Mouse (Mus musculus) embryonic facial prominence, embryonic 15.5 days (tissue): ENCODE measurements around the gene Tas2r143. TPM values are rescaled to one million over a fixed set of nuclear protein-coding genes. Genes with fewer than 3 reads are reported as not detected.

Source experiments
- ATAC-seq: fragments of 200-750 bp; cut with Nextera tagmentation; 2 replicates; pipeline ENCODE4 v1.8.0; 2017; ENCODE audit warnings: low read depth, moderate TSS enrichment; ENCODE audit not compliant: insufficient number of reproducible peaks, low FRiP score, low TSS enrichment
- H3K27ac ChIP-seq: fragments of 300-500 bp; sonication (generic); replicated peaks from 2 replicates; pipeline ENCODE4 v1.5.1; 2015; ENCODE audit warnings: mild to moderate bottlenecking, inconsistent platforms
- H3K27me3 ChIP-seq: fragments of 300-500 bp; sonication (generic); 2 replicates; pipeline ENCODE4 v1.6.1; 2015; ENCODE audit warnings: inconsistent platforms
- H3K36me3 ChIP-seq: fragments of 300-500 bp; sonication (generic); 2 replicates; pipeline ENCODE4 v1.6.1; 2015; ENCODE audit warnings: mild to moderate bottlenecking, inconsistent platforms
- H3K4me1 ChIP-seq: fragments of 300-500 bp; sonication (generic); 2 replicates; pipeline ENCODE4 v1.6.1; 2015; ENCODE audit warnings: inconsistent platforms
- H3K4me2 ChIP-seq: fragments of 300-500 bp; sonication (generic); replicated peaks from 2 replicates; pipeline ENCODE4 v1.6.1; 2015; ENCODE audit warnings: mild to moderate bottlenecking, inconsistent platforms
- H3K4me3 ChIP-seq: fragments of 300-500 bp; sonication (generic); replicated peaks from 2 replicates; pipeline ENCODE4 v1.5.1; 2015; ENCODE audit warnings: mild to moderate bottlenecking, inconsistent platforms
- H3K9ac ChIP-seq: fragments of 300-500 bp; sonication (generic); 2 replicates; pipeline ENCODE4 v1.6.1; 2015; ENCODE audit warnings: inconsistent platforms
- H3K9me3 ChIP-seq: fragments of 300-500 bp; sonication (generic); replicated peaks from 2 replicates; pipeline ENCODE4 v1.6.1; 2016; ENCODE audit warnings: inconsistent platforms
- WGBS: fragments of 180-500 bp; shearing (Covaris S2); methylation state at CpG from one replicate; pipeline ENCODE4 v1.1.7; 2015; 5-methylcytosine and 5-hydroxymethylcytosine counted together
- polyA plus RNA-seq: library from polyadenylated mRNA; unstranded; fragments of >200 nt; fragmentation: Nextera tagmentation; extraction: Ambion mirVana; gene quantifications from 2 replicates; pipeline ENCODE4 v1.2.1, GENCODE M21; 2015

Tas2r143 gene
- polyA plus RNA-seq, 1 experiment from 2014 or later: not detected

GRCm38 (mm10) chr6:42370630-42371363 lies 29.2 kb upstream of the Tas2r143 start:
- Histone ChIP-seq H3K4me3 (no peak overlapping the region), H3K4me2 (no peak overlapping the region), H3K27ac (no peak overlapping the region), H3K36me3 (no peaks in the 10 kb centered on the region), H3K9me3 (no peaks in the 10 kb centered on the region), H3K4me1 (peaks cover 32% of the 10 kb centered on the region), H3K27me3 (no peaks in the 10 kb centered on the region), H3K9ac (no peak overlapping the region)
- whole genome bisulfite sequencing: 42% methylated on average over 4 of the region's 4 CpGs
- no peak for ATAC-seq

DNA sequence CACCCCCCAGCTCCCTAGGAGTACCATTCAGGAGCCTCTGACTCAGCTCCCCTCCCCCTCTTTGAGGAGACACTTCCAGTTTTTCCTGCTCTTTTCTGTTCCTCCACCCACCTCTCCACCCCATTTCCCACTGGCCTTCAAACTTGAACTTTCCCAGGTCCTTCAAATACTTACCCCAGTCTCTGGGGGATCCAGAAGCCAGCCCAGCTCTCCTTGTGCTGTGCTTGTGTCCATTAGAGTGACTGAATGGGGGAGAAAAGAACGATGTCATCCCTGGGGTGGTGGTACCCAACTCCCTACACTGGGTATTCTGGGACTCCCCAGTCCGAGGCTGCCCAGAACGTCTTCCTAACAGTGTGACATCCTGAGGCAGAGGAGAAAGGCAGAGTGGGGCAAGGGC lies 28.0 kb upstream of the Tas2r143 start:
- Histone ChIP-seq H3K27me3 (no peaks in the 10 kb centered on the region), H3K4me2 (peak overlapping the region; percentile 94), H3K9ac (no peak overlapping the region), H3K4me3 (peak overlapping the region; percentile 60), H3K9me3 (no peaks in the 10 kb centered on the region), H3K36me3 (no peaks in the 10 kb centered on the region), H3K27ac (peak overlapping the region; percentile 81), H3K4me1 (peaks cover 32% of the 10 kb centered on the region)
- WGBS: 15% methylated on average over 3 of the region's 3 CpGs
- 0 out of 2 replicates have a peak, but pooled peaks have one; percentile 6 for ATAC-seq

DNA sequence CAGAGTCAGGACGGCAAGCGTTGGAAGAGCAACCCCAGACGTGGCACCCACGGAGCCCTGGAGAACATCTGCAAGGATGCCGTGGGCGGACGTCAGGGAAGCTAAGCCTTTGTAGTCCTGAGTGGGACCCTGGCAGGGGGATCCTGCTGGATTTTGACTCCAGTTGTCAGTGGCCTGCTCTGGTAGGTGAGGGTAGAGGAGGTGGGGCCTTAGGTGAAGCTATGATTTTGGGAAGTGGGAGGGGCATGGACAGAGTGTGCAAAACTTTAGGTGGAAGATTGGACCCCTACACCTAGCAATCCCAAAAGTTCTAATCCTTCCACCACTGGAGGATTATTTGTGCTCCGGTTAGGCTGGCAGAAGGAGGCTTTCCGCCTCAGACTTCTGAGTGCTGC lies 27.6 kb upstream of the Tas2r143 start:
- H3K27ac ChIP-seq: peak overlapping the region; percentile 81
- peak overlapping the region; percentile 94 for H3K4me2 ChIP-seq
- H3K27me3 ChIP-seq: no peaks in the 10 kb centered on the region
- 10% methylated on average over 9 of the region's 9 CpGs for WGBS
- peaks cover 32% of the 10 kb centered on the region for H3K4me1 ChIP-seq
- H3K4me3 ChIP-seq: peak overlapping the region; percentile 60
- H3K36me3 ChIP-seq: no peaks in the 10 kb centered on the region
- 0 out of 2 replicates have a peak, but pooled peaks have one; percentile 26 for ATAC-seq
- H3K9ac ChIP-seq: no peak overlapping the region
- H3K9me3 ChIP-seq: no peaks in the 10 kb centered on the region

DNA sequence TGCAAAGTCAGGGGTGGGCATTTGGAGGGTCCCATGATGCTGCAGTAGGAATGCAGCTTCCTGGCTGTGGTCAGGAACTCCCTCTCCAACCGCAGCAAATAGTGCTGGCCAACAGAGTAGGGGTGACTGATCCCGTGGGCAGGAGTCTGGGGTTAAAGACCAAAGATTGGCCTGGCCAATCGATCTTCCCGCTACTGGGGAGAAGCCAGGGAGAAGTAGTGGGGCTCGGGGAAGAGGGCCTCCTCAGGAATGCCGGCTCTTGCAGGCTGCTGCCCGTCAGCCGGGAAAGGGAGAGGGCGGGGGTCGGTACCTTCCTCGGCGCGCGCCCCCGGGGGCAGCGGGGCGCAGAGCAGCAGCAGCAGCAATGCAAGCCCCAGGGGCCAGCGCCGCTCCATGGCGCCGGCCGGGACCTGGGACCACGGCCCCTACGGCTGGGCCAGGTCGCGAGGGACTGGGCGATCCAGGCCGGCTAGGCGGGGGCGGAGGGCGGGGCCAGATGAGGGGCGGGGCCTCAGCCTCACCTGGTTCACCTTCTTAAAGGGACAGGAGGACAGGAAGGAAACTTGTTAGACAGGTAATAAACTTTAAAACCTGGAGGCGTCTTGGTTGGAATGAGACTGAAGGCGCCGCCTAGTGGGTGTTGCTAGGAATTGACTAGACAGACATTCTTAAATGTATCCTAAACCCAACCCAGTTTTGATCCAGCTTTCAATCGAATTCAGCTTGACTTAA lies 27.1 kb upstream of the Tas2r143 start, which contains the start of gene Epha1:
Gene Epha1 (minus strand): TSS at position 453 of the 732 bp plus-strand sequence.
- Histone ChIP-seq H3K27ac (peak within 1 kb of the TSS; percentile 81), H3K4me1 (peaks cover 32% of the 10 kb centered on the region), H3K36me3 (no peaks in the 10 kb centered on the region), H3K9me3 (no peaks in the 10 kb centered on the region), H3K4me3 (peak within 1 kb of the TSS; percentile 60), H3K27me3 (no peaks in the 10 kb centered on the region), H3K9ac (peak within 1 kb of the TSS; percentile 47), H3K4me2 (peak within 1 kb of the TSS; percentile 94)
- under 1% methylated on average over 36 of the region's 36 CpGs for WGBS
- ATAC-seq: peak; percentile 60

GRCm38 (mm10) chr6:42373669-42374430 lies 26.2 kb upstream of the Tas2r143 start:
- H3K27me3 ChIP-seq: no peaks in the 10 kb centered on the region
- no peaks in the 10 kb centered on the region for H3K36me3 ChIP-seq
- peak overlapping the region; percentile 94 for H3K4me2 ChIP-seq
- 35% methylated on average over 7 of the region's 7 CpGs for WGBS
- ATAC-seq: no peak
- no peak overlapping the region for H3K9ac ChIP-seq
- no peaks in the 10 kb centered on the region for H3K9me3 ChIP-seq
- H3K4me1 ChIP-seq: peaks cover 32% of the 10 kb centered on the region
- peak overlapping the region; percentile 60 for H3K4me3 ChIP-seq
- peak overlapping the region; percentile 55 for H3K27ac ChIP-seq

DNA sequence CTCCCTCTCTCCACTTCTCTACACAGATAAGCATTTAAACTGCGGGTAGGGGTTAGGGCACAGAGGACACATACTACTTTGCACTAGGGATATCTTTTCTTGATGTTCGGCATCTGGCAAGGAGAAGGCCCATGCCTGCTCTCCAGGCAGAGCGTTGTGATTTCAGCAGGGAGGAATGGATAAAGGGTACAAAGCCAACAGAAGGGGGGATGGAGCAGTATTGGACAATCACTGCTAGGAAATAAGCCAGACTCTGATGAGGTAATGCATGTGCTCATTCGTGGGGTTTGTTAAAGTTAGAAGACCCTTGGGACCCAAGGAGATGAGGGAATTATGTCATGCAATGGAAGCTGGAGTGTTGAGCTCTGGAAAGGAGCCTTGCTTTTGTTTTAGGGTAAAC lies 25.3 kb upstream of the Tas2r143 start:
- no peak for ATAC-seq
- 60% methylated on average over 4 of the region's 4 CpGs for WGBS

DNA sequence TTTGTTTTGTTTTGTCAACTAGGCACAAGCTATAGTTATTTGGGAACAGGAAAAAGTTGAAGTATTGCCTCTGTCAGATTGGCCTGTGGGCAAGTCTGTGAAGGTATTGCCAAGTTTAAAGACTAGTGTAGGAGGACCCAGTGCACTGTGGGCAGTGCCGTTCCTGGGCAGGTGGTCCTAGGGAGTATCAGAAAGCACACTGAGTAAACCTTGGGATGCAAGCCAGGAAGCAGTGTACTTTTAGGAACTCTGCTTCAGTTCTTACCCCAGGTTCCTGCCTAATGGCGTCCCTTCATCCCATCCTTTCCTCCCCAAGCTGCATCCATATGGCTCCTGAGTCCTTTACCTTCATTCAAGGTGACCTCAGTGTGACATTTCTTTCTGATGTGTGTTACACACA lies 24.9 kb upstream of the Tas2r143 start:
- no peak for ATAC-seq
- H3K9me3 ChIP-seq: no peaks in the 10 kb centered on the region
- no peaks in the 10 kb centered on the region for H3K36me3 ChIP-seq
- H3K27me3 ChIP-seq: no peaks in the 10 kb centered on the region
- WGBS: 85% methylated on average over 2 of the region's 2 CpGs
- no peak overlapping the region for H3K4me3 ChIP-seq
- no peak overlapping the region for H3K9ac ChIP-seq
- H3K4me2 ChIP-seq: no peak overlapping the region
- H3K4me1 ChIP-seq: peaks cover 32% of the 10 kb centered on the region
- no peak overlapping the region for H3K27ac ChIP-seq

More for the DNA sequence above, 25.3 kb upstream of the Tas2r143 start:
- Histone ChIP-seq H3K27me3 (no peaks in the 10 kb centered on the region), H3K4me2 (no peak overlapping the region), H3K4me3 (no peak overlapping the region), H3K36me3 (no peaks in the 10 kb centered on the region), H3K4me1 (peaks cover 32% of the 10 kb centered on the region), H3K9me3 (no peaks in the 10 kb centered on the region), H3K27ac (no peak overlapping the region), H3K9ac (no peak overlapping the region)

DNA sequence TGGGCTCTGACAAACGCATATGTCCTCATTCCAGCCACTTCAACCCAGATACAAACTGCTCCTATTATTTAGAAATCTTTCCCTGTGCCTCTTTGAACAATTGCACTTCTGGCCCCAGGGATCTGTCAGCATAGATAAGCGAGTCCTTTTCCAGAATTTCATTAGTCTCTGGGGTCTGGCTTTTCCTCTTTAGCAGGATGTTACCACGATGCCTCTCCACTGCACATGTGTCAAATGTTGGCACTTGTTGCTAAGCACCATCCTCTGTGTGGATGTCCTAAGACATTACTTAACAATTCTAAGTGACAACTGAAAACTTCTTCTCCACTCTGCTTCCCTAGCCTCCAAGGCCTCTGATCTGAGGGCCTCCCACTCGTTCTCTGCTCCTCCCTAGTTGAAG lies 24.0 kb upstream of the Tas2r143 start:
- 26% methylated on average over 4 of the region's 4 CpGs for WGBS
- Histone ChIP-seq H3K4me3 (no peak overlapping the region), H3K27me3 (no peaks in the 10 kb centered on the region), H3K36me3 (no peaks in the 10 kb centered on the region), H3K4me1 (peaks cover 31% of the 10 kb centered on the region), H3K27ac (0 out of 2 replicates have a peak overlapping the region, but pooled peaks have one; percentile 11), H3K9ac (no peak overlapping the region), H3K4me2 (no peak overlapping the region), H3K9me3 (no peaks in the 10 kb centered on the region)
- no peak for ATAC-seq

GRCm38 (mm10) chr6:42376504-42377019 lies 23.5 kb upstream of the Tas2r143 start:
- 0 out of 2 replicates have a peak overlapping the region, but pooled peaks have one; percentile 11 for H3K27ac ChIP-seq
- ATAC-seq: no peak
- 65% methylated on average over 6 of the region's 6 CpGs for WGBS

GRCm38 (mm10) chr6:42377280-42377679 lies 22.8 kb upstream of the Tas2r143 start:
- no peak overlapping the region for H3K27ac ChIP-seq
- no peak for ATAC-seq
- 68% methylated on average over 5 of the region's 5 CpGs for WGBS

More at GRCm38 (mm10) chr6:42376504-42377019, 23.5 kb upstream of the Tas2r143 start:
- Histone ChIP-seq H3K4me1 (peaks cover 33% of the 10 kb centered on the region), H3K9me3 (no peaks in the 10 kb centered on the region), H3K4me2 (no peak overlapping the region), H3K27me3 (no peaks in the 10 kb centered on the region), H3K4me3 (no peak overlapping the region), H3K9ac (no peak overlapping the region), H3K36me3 (no peaks in the 10 kb centered on the region)

More at GRCm38 (mm10) chr6:42377280-42377679, 22.8 kb upstream of the Tas2r143 start:
- Histone ChIP-seq H3K4me3 (no peak overlapping the region), H3K9me3 (no peaks in the 10 kb centered on the region), H3K9ac (no peak overlapping the region), H3K4me2 (no peak overlapping the region), H3K36me3 (no peaks in the 10 kb centered on the region), H3K27me3 (no peaks in the 10 kb centered on the region), H3K4me1 (peaks cover 34% of the 10 kb centered on the region)
